Mouse (Mus musculus): ENCODE data around the gene Micall2.

- no peak for TF ChIP-seq TAL1 (IDR thresholded peaks at IDR 0.05; ENCODE audit: low read length)
- TF ChIP-seq GATA1 (IDR thresholded peaks at IDR 0.05; ENCODE audit: low read length), result no peak
These were observed 3.5 kb downstream of the Micall2 start for GRCm38 (mm10) chr5:139732634-139733107.

All from erythroblast, embryonic 14.5 days (primary cell).